Mouse (Mus musculus) megakaryocyte, embryonic 14.5 days (primary cell): ENCODE results near the gene Tmc3.

Source experiments
- FLI1 ChIP-seq: IDR thresholded peaks from 2 replicates; pipeline ENCODE4 v1.6.1; 2012; ENCODE audit warnings: low read length, inconsistent platforms, mixed read lengths
- GATA1 ChIP-seq: IDR thresholded peaks from 3 replicates; pipeline ENCODE4 v1.6.1; 2012; ENCODE audit warnings: mixed read lengths, low read length, inconsistent platforms, borderline replicate concordance

DNA sequence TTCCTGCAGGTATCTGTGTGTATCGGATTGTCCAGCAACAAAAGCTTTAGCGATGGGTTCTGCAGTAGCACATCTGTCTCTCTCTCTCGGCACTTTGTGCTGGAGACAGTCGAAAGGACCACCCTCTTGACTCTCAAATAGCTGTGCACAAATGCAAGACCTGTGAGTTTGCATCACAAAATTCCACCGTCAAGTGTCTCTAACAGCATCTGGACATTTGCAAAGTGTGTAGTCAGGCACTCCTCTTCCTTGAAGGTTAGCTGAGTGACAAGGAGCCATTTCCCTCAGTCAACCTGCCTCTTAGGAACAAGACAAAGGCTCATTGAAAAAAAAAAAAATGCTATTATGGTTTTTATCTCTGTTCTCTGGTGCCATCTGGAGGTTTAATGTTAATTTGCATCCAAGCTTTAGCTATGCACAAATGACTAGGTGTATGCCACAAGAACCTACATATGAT is 34.7 kb upstream of the Tmc3 start:
- TF ChIP-seq GATA1: no peak
- TF ChIP-seq FLI1: no peak
